In genomic region chrX:167175319-167175718, GRCm38 (mm10) we compare ENCODE assay signal across 22 mouse cellular contexts. TPM values are rescaled to one million over a fixed set of nuclear protein-coding genes. Genes with fewer than 3 reads are reported as not detected.
DNase-seq lines count a peak whose midpoint lies in the region; ATAC-seq and TF ChIP-seq lines count a peak whose summit lies in the region.
"Had no signal": no experiment of that assay in that cellular context is flagged by ENCODE, and none has a peak within 500 bp of the region (broad histone marks: within the 10 kb centered on the region; RNA-seq: fewer than 3 reads in every experiment).

No protein-coding gene starts in this region.

- no peaks in the 10 kb centered on the region for H3K36me3 ChIP-seq in spleen, adult 2 months (ENCODE audit: control insufficient read depth, insufficient read depth, low read length)
- H3K36me3 ChIP-seq in forebrain, embryonic 13.5 days (ENCODE audit: poor library complexity, severe bottlenecking): no peaks in the 10 kb centered on the region
- H3K36me3 ChIP-seq: forebrain, embryonic 12.5 days; kidney, embryonic 15.5 days; limb, embryonic 13.5 days; liver, embryonic 13.5 days; midbrain, embryonic 13.5 days had no signal

- H3K9me3 ChIP-seq in forebrain, embryonic 13.5 days (replicated peaks): no peaks in the 10 kb centered on the region
- H3K9me3 ChIP-seq: forebrain, embryonic 12.5 days; kidney, embryonic 15.5 days; limb, embryonic 13.5 days; liver, embryonic 13.5 days; midbrain, embryonic 13.5 days had no signal

- H3K4me1 ChIP-seq in spleen, adult 2 months (ENCODE audit: control insufficient read depth, insufficient read depth, insufficient read length): peaks cover 19% of the 10 kb centered on the region
- no peaks in the 10 kb centered on the region for H3K4me1 ChIP-seq in forebrain, embryonic 13.5 days
- H3K4me1 ChIP-seq: forebrain, embryonic 12.5 days; kidney, embryonic 15.5 days; limb, embryonic 13.5 days; liver, embryonic 13.5 days; midbrain, embryonic 13.5 days had no signal

- no peak overlapping the region for H3K4me3 ChIP-seq in spleen, adult 2 months (ENCODE audit: extremely low read depth, insufficient read depth, insufficient read length)
- no peak overlapping the region for H3K4me3 ChIP-seq in forebrain, embryonic 13.5 days
- H3K4me3 ChIP-seq: forebrain, embryonic 12.5 days; kidney, embryonic 15.5 days; limb, embryonic 13.5 days; liver, embryonic 13.5 days; midbrain, embryonic 13.5 days; myocyte had no signal

- TF ChIP-seq CTCF in spleen, adult 2 months (IDR thresholded peaks at IDR 0.05; ENCODE audit: extremely low read depth, insufficient read depth, insufficient read length, insufficient replicate concordance): no peak

- no peak overlapping the region for H3K4me2 ChIP-seq in forebrain, embryonic 13.5 days
- H3K4me2 ChIP-seq: forebrain, embryonic 12.5 days; kidney, embryonic 15.5 days; limb, embryonic 13.5 days; liver, embryonic 13.5 days; lung, embryonic 14.5 days; midbrain, embryonic 13.5 days had no signal

- no peak for ATAC-seq in forebrain, embryonic 13.5 days
- ATAC-seq: hindbrain, postnatal 0 days; intestine, postnatal 0 days; midbrain, embryonic 13.5 days had no signal

- no peak overlapping the region for H3K9ac ChIP-seq in forebrain, embryonic 13.5 days
- H3K9ac ChIP-seq: forebrain, embryonic 12.5 days; kidney, embryonic 15.5 days; limb, embryonic 13.5 days; liver, embryonic 13.5 days; lung, embryonic 14.5 days; midbrain, embryonic 13.5 days had no signal

- DNase-seq in gastrocnemius, adult 18-20 months (ENCODE audit: low spot score): peak; percentile 13
- DNase-seq in gastrocnemius, postnatal 25 days: no peak
- DNase-seq in spleen, adult 2 months (ENCODE audit: low read depth in 1 of 2, low spot score in 2 of 2): no peak
- DNase-seq in spleen, adult 12 weeks (ENCODE audit: low spot score): no peak
- DNase-seq in gastrocnemius, postnatal 10 days: peak; percentile 14
- peak; percentile 21 for DNase-seq in skeletal muscle tissue, adult 2 months (ENCODE audit: low read depth, low spot score)
- no peak for DNase-seq in cerebellum, postnatal 36 days
- DNase-seq: adrenal gland, postnatal 25 days; cerebellum, adult 9-10 months; liver, embryonic 13.5 days; lung, embryonic 14.5 days; thymus, postnatal 4 days had no signal

- 41% methylated on average over 6 of the region's 6 CpGs for WGBS in spleen, adult 2 months
- WGBS in forebrain, embryonic 13.5 days: 86% methylated on average over 6 of the region's 6 CpGs

- no peaks in the 10 kb centered on the region for H3K27me3 ChIP-seq in spleen, adult 2 months (ENCODE audit: control insufficient read depth, insufficient read depth, low read length)
- peaks cover 10% of the 10 kb centered on the region; the same call in 1 of the 2 replicates for H3K27me3 ChIP-seq in forebrain, embryonic 13.5 days
- H3K27me3 ChIP-seq: liver, embryonic 13.5 days had no signal

- no peak for TF ChIP-seq POLR2A in spleen, adult 2 months (IDR thresholded peaks at IDR 0.05; ENCODE audit: low read depth, low read length)

- peak overlapping the region; percentile 84 for H3K27ac ChIP-seq in spleen, adult 2 months (ENCODE audit: insufficient read depth, low read length)
- H3K27ac ChIP-seq in forebrain, embryonic 13.5 days: no peak overlapping the region
- H3K27ac ChIP-seq: forebrain, embryonic 12.5 days; hindbrain, postnatal 0 days; kidney, embryonic 15.5 days; limb, embryonic 13.5 days; liver, embryonic 13.5 days; macrophage; midbrain, embryonic 13.5 days had no signal

RNA-seq across cellular contexts. Expression of gene Tmsb4x, which starts 33.8 kb away (rescaled TPM):
- 100 to 1,000 TPM; 127 to 178 TPM for total RNA-seq in gastrocnemius, adult 18-20 months (2021)
- total RNA-seq in gastrocnemius, postnatal 25 days (2021): 100 to 1,000 TPM; 179 to 280 TPM
- polyA plus RNA-seq in spleen, adult 2 months (2012; rRNA removed): 327 and 363 TPM in 2 replicates
- total RNA-seq in gastrocnemius, postnatal 10 days (2021): 100 to 1,000 TPM; 492 to 589 TPM
- polyA plus RNA-seq in forebrain, embryonic 13.5 days (2015; fragmentation: Nextera tagmentation; extraction: Ambion mirVana): 6,273 and 8,315 TPM in 2 replicates
- total RNA-seq: MEL had no signal

Comparison
In these comparisons a context has a peak if more than half of its experiments do, and no peak if none do; other contexts are left out.
1. DNase-seq: peak in gastrocnemius, adult 18-20 months (single experiment), gastrocnemius, postnatal 10 days (single experiment) and skeletal muscle tissue, adult 2 months (single experiment); none in gastrocnemius, postnatal 25 days (single experiment), spleen, adult 2 months (0 of 2), spleen, adult 12 weeks (single experiment) and cerebellum, postnatal 36 days (0 of 2).